Mouse (Mus musculus): ENCODE measurements at regions not wholly inside any gene's neighbourhood (a gene's known extent, or its start where the extent isn't known, plus 50 kb on each side); places are given as distances from the start of the nearest gene placed in this dataset.

- no peaks in the 10 kb centered on the region for H3K9me3 ChIP-seq (replicated peaks; ENCODE audit: low read length)
- no peaks in the 10 kb centered on the region for H3K4me1 ChIP-seq (replicated peaks; ENCODE audit: insufficient read depth, low read length)
- no peak overlapping the region for H3K4me3 ChIP-seq (replicated peaks; ENCODE audit: low read depth, low read length)
- H3K27ac ChIP-seq = no peak overlapping the region
- TF ChIP-seq CTCF (IDR thresholded peaks at IDR 0.05; ENCODE audit: low read depth) = no peak
- no peak overlapping the region for H3K4me2 ChIP-seq (ENCODE audit: low read length)
- no peaks in the 10 kb centered on the region for H3K27me3 ChIP-seq (ENCODE audit: insufficient read depth, low read length)
- WGBS = 88% methylated on average over 1 of the region's 1 CpGs
- ATAC-seq (replicated peaks; ENCODE audit: low FRiP score, low read depth) = no peak
- peak; percentile 24 for DNase-seq (ENCODE audit: low spot score)
- no peaks in the 10 kb centered on the region for H3K36me3 ChIP-seq (ENCODE audit: insufficient read depth, low read length)
- no peak overlapping the region for H3K9ac ChIP-seq (ENCODE audit: low read depth, low read length)
These were observed 183.8 kb downstream of the Tm4sf1 start for GRCm38 (mm10) chr3:57118016-57118415.

- Histone ChIP-seq H3K27me3 (ENCODE audit: insufficient read depth, low read length) (no peaks in the 10 kb centered on the region), H3K4me2 (ENCODE audit: low read length) (no peak overlapping the region), H3K9me3 (replicated peaks; ENCODE audit: low read length) (no peaks in the 10 kb centered on the region), H3K4me1 (replicated peaks; ENCODE audit: insufficient read depth, low read length) (no peaks in the 10 kb centered on the region), H3K27ac (no peak overlapping the region), H3K36me3 (ENCODE audit: insufficient read depth, low read length) (no peaks in the 10 kb centered on the region), H3K9ac (ENCODE audit: low read depth, low read length) (no peak overlapping the region), H3K4me3 (replicated peaks; ENCODE audit: low read depth, low read length) (no peak overlapping the region)
- ATAC-seq (replicated peaks; ENCODE audit: low FRiP score, low read depth) (no peak), DNase-seq (ENCODE audit: low spot score) (no peak)
- WGBS = 68% methylated on average over 2 of the region's 2 CpGs
- TF ChIP-seq CTCF (IDR thresholded peaks at IDR 0.05; ENCODE audit: low read depth) = no peak
These were observed 199.5 kb downstream of the Tm4sf1 start for GRCm38 (mm10) chr3:57102254-57102653.

GRCm38 (mm10) chr3:57100515-57100914, 201.3 kb downstream of the Tm4sf1 start:
- 96% methylated on average over 1 of the region's 1 CpGs for WGBS
- Histone ChIP-seq H3K4me3 (replicated peaks; ENCODE audit: low read depth, low read length) (no peak overlapping the region), H3K27me3 (ENCODE audit: insufficient read depth, low read length) (no peaks in the 10 kb centered on the region), H3K4me1 (replicated peaks; ENCODE audit: insufficient read depth, low read length) (no peaks in the 10 kb centered on the region), H3K36me3 (ENCODE audit: insufficient read depth, low read length) (no peaks in the 10 kb centered on the region), H3K27ac (no peak overlapping the region), H3K9ac (ENCODE audit: low read depth, low read length) (no peak overlapping the region), H3K9me3 (replicated peaks; ENCODE audit: low read length) (no peaks in the 10 kb centered on the region), H3K4me2 (ENCODE audit: low read length) (no peak overlapping the region)
- TF ChIP-seq CTCF (IDR thresholded peaks at IDR 0.05; ENCODE audit: low read depth) = no peak
- no peak for DNase-seq (ENCODE audit: low spot score)
- ATAC-seq (replicated peaks; ENCODE audit: low FRiP score, low read depth) = no peak

GRCm38 (mm10) chr3:57094936-57095335, 206.9 kb downstream of the Tm4sf1 start:
- WGBS = 65% methylated on average over 3 of the region's 3 CpGs
- no peak for TF ChIP-seq CTCF (IDR thresholded peaks at IDR 0.05; ENCODE audit: low read depth)
- no peak for ATAC-seq (replicated peaks; ENCODE audit: low FRiP score, low read depth)
- Histone ChIP-seq H3K36me3 (ENCODE audit: insufficient read depth, low read length) (no peaks in the 10 kb centered on the region), H3K9me3 (replicated peaks; ENCODE audit: low read length) (no peaks in the 10 kb centered on the region), H3K4me1 (replicated peaks; ENCODE audit: insufficient read depth, low read length) (no peaks in the 10 kb centered on the region), H3K27ac (no peak overlapping the region), H3K4me2 (ENCODE audit: low read length) (no peak overlapping the region), H3K27me3 (ENCODE audit: insufficient read depth, low read length) (no peaks in the 10 kb centered on the region), H3K9ac (ENCODE audit: low read depth, low read length) (no peak overlapping the region), H3K4me3 (replicated peaks; ENCODE audit: low read depth, low read length) (no peak overlapping the region)
- DNase-seq (ENCODE audit: low spot score) = no peak

- Histone ChIP-seq H3K9me3 (replicated peaks; ENCODE audit: low read length) (no peaks in the 10 kb centered on the region), H3K4me1 (replicated peaks; ENCODE audit: insufficient read depth, low read length) (no peaks in the 10 kb centered on the region), H3K9ac (ENCODE audit: low read depth, low read length) (no peak overlapping the region), H3K4me2 (ENCODE audit: low read length) (no peak overlapping the region), H3K4me3 (replicated peaks; ENCODE audit: low read depth, low read length) (no peak overlapping the region), H3K27ac (no peak overlapping the region), H3K27me3 (ENCODE audit: insufficient read depth, low read length) (no peaks in the 10 kb centered on the region), H3K36me3 (ENCODE audit: insufficient read depth, low read length) (no peaks in the 10 kb centered on the region)
- DNase-seq (ENCODE audit: low spot score) (no peak), ATAC-seq (replicated peaks; ENCODE audit: low FRiP score, low read depth) (no peak)
- no peak for TF ChIP-seq CTCF (IDR thresholded peaks at IDR 0.05; ENCODE audit: low read depth)
- WGBS = 87% methylated on average over 1 of the region's 1 CpGs
These were observed 208.4 kb downstream of the Tm4sf1 start for GRCm38 (mm10) chr3:57093201-57093940.

- Histone ChIP-seq H3K9ac (ENCODE audit: low read depth, low read length) (no peak overlapping the region), H3K4me1 (replicated peaks; ENCODE audit: insufficient read depth, low read length) (no peaks in the 10 kb centered on the region), H3K27ac (no peak overlapping the region), H3K9me3 (replicated peaks; ENCODE audit: low read length) (no peaks in the 10 kb centered on the region), H3K4me3 (replicated peaks; ENCODE audit: low read depth, low read length) (no peak overlapping the region), H3K4me2 (ENCODE audit: low read length) (no peak overlapping the region), H3K36me3 (ENCODE audit: insufficient read depth, low read length) (no peaks in the 10 kb centered on the region), H3K27me3 (ENCODE audit: insufficient read depth, low read length) (no peaks in the 10 kb centered on the region)
- TF ChIP-seq CTCF (IDR thresholded peaks at IDR 0.05; ENCODE audit: low read depth) = no peak
- DNase-seq (ENCODE audit: low spot score) = no peak
- no peak for ATAC-seq (replicated peaks; ENCODE audit: low FRiP score, low read depth)
- 89% methylated on average over 1 of the region's 1 CpGs for WGBS
These were observed 227.3 kb downstream of the Tm4sf1 start for GRCm38 (mm10) chr3:57074516-57074915.

Data from kidney, postnatal 0 days (tissue).